Mouse (Mus musculus) myocyte (in vitro differentiated cells): ENCODE results near the gene Kif22. TPM values are rescaled to one million over a fixed set of nuclear protein-coding genes. Genes with fewer than 3 reads are reported as not detected.

Experiments used
- H3K27me3 ChIP-seq: one replicate; pipeline ENCODE4 v1.6.1; 2011; ENCODE audit not compliant: control insufficient read depth, insufficient read depth, insufficient read length
- H3K36me3 ChIP-seq: one replicate; pipeline ENCODE4 v1.6.1; 2011; ENCODE audit not compliant: control insufficient read depth, insufficient read depth
- H3K4me2 ChIP-seq: one replicate; pipeline ENCODE4 v1.6.1; 2011; ENCODE audit warnings: low read depth, control low read depth
- H3K4me3 ChIP-seq: one replicate; pipeline ENCODE4 v1.5.1; 2011; ENCODE audit warnings: mild to moderate bottlenecking, control low read depth, moderate library complexity
- H3K79me2 ChIP-seq: one replicate; pipeline ENCODE4 v1.6.1; 2011; ENCODE audit not compliant: control insufficient read depth, insufficient read depth
- H3ac ChIP-seq: one replicate; pipeline ENCODE4 v1.6.1; 2011; ENCODE audit not compliant: control insufficient read depth, insufficient read length
- CEBPB ChIP-seq: IDR thresholded peaks from 2 replicates; pipeline ENCODE4 v1.6.1; 2011; ENCODE audit warnings: mild to moderate bottlenecking, moderate library complexity; ENCODE audit not compliant: poor library complexity, insufficient read depth, severe bottlenecking
- E2F4 ChIP-seq: IDR thresholded peaks from one replicate; pipeline ENCODE4 v1.6.1; 2011; ENCODE audit warnings: mild to moderate bottlenecking, control low read depth, moderate library complexity; ENCODE audit not compliant: insufficient read depth
- MAX ChIP-seq: IDR thresholded peaks from one replicate; pipeline ENCODE4 v1.6.1; 2011; ENCODE audit warnings: low read depth, mild to moderate bottlenecking, control low read depth
- MYOD1 ChIP-seq, 3 experiments: IDR thresholded peaks; one replicate each; pipeline ENCODE4 v1.6.1; 2011; ENCODE audit warnings: control low read depth in 2 of 3, low read depth in 2 of 3, mild to moderate bottlenecking in 2 of 3, moderate library complexity in 1 of 3; ENCODE audit not compliant: insufficient read length in 2 of 3, control insufficient read depth in 1 of 3
- MYOG ChIP-seq, 3 experiments: IDR thresholded peaks; one replicate each; pipeline ENCODE4 v1.6.1; 2011; ENCODE audit warnings: control low read depth in 2 of 3, low read depth in 2 of 3, mild to moderate bottlenecking in 2 of 3; ENCODE audit not compliant: insufficient read length in 2 of 3, control insufficient read depth in 1 of 3, insufficient read depth in 1 of 3
- POLR2A ChIP-seq: IDR thresholded peaks from one replicate; pipeline ENCODE4 v1.6.1; 2011; ENCODE audit warnings: low read depth, mild to moderate bottlenecking, control low read depth, moderate library complexity; ENCODE audit not compliant: insufficient read length
- POLR2AphosphoS2 ChIP-seq: IDR thresholded peaks from one replicate; pipeline ENCODE4 v1.6.1; 2011; ENCODE audit warnings: low read depth, control low read depth; ENCODE audit not compliant: insufficient read length
- REST ChIP-seq: IDR thresholded peaks from one replicate; pipeline ENCODE4 v1.6.1; 2011; ENCODE audit warnings: mild to moderate bottlenecking, control low read depth, moderate library complexity; ENCODE audit not compliant: insufficient read depth, insufficient read length
- SRF ChIP-seq: IDR thresholded peaks from one replicate; pipeline ENCODE4 v1.6.1; 2011; ENCODE audit warnings: low read depth; ENCODE audit not compliant: control insufficient read depth, insufficient read length
- TCF12 ChIP-seq: IDR thresholded peaks from one replicate; pipeline ENCODE4 v1.6.1; 2011; ENCODE audit warnings: mild to moderate bottlenecking, control low read depth; ENCODE audit not compliant: poor library complexity, insufficient read depth, severe bottlenecking
- TCF3 ChIP-seq: IDR thresholded peaks from one replicate; pipeline ENCODE4 v1.6.1; 2011; ENCODE audit warnings: low read depth, control low read depth; ENCODE audit not compliant: insufficient read length
- USF1 ChIP-seq: IDR thresholded peaks from one replicate; pipeline ENCODE4 v1.6.1; 2011; ENCODE audit warnings: low read depth, mild to moderate bottlenecking, control low read depth, moderate library complexity
- polyA plus RNA-seq: library from polyadenylated mRNA; unstranded; fragments of >200 nt; fragmentation: generic; extraction: Trizol; gene quantifications from one replicate; pipeline ENCODE4 v1.2.1, GENCODE M21; 2012; ENCODE audit warnings: missing spikeins

Gene Kif22
- polyA plus RNA-seq, 1 experiment, result 29.9 TPM

DNA sequence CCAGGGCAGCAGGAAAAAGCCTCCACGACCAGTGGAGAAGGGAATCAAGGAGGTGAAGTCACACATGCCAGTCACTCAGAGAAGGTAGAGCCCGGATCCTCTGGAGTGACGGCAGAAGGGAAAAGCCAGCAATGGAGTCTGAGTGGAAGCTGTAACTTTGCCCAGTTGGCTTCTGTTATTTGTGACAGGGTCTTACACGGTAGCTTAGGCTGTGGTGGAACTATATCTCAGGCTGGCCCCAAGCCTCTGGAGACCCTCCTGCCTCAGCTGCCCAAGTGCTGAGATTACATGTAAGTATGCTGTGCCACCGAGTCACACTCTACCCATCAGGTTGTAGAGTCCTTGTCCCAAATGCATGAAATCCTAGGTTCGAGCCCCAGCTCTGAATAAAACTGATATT lies 28.9 kb downstream of the Kif22 start:
- TF ChIP-seq CEBPB (no peak), E2F4 (no peak), MYOG (IDR thresholded peaks at IDR 0.05; ENCODE audit: control insufficient read depth in 1 of 3, insufficient read depth in 1 of 3, insufficient read length in 2 of 3, low read depth in 2 of 3) (no peak), MAX (no peak), POLR2AphosphoS2 (no peak), TCF3 (no peak), SRF (no peak)
- Histone ChIP-seq H3K4me3 (peak overlapping the region; percentile 54), H3K4me2 (peak overlapping the region; percentile 86), H3K27me3 (no peaks in the 10 kb centered on the region), H3K36me3 (no peaks in the 10 kb centered on the region), H3K79me2 (peaks cover 40% of the 10 kb centered on the region), H3ac (no peak overlapping the region)

DNA sequence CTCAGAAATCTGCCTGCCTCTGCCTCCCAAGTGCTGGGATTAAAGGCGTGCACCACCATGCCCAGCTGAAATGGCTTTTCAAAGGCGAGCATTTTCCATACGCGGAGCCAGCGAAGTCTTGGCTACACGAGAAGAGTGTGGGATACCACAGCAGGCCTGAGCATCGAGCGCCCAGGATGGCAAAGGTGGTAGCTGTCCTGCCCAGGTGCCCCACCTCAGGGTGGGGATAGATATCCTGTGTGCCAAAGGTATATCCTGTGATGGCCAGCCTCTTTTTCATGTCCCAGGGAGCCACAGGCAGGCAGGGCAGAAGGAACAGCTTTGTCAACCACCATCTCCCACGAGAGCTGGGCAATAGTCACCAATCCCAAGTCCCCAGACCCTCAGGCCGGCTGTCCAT lies 29.4 kb downstream of the Kif22 start:
- peak overlapping the region; percentile 54 for H3K4me3 ChIP-seq
- TF ChIP-seq POLR2A (no peak), SRF (no peak), MYOG (IDR thresholded peaks at IDR 0.05; ENCODE audit: control insufficient read depth in 1 of 3, insufficient read depth in 1 of 3, insufficient read length in 2 of 3, low read depth in 2 of 3) (no peak), MYOD1 (IDR thresholded peaks at IDR 0.05; ENCODE audit: control insufficient read depth in 1 of 3, insufficient read length in 2 of 3, low read depth in 2 of 3) (no peak), MAX (no peak), E2F4 (no peak), REST (no peak), CEBPB (no peak), USF1 (no peak), TCF3 (no peak), POLR2AphosphoS2 (no peak), TCF12 (no peak)
- peaks cover 40% of the 10 kb centered on the region for H3K79me2 ChIP-seq
- H3K27me3 ChIP-seq, result no peaks in the 10 kb centered on the region
- no peak overlapping the region for H3ac ChIP-seq
- H3K4me2 ChIP-seq, result peak overlapping the region; percentile 86
- H3K36me3 ChIP-seq, result no peaks in the 10 kb centered on the region

DNA sequence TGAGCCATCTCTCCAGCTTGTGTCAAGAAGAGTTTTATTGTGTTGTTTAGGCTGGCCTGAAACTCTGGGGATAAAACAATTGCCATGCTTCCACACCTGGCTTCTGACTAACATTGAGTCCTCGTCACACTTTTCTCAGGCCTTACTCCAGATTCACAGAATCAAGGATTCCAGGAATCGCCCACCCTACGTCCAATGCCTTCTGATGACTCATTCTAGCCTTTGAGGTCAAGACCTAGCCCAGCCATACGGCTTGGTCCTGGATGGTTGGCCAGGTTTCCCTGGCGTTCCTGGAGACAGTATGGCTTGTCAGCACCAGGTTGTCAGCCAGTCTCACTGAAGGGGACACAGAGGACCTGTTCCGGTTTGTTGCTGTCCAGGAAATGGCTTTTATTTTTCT lies 29.9 kb downstream of the Kif22 start:
- Histone ChIP-seq H3K79me2 (peaks cover 44% of the 10 kb centered on the region), H3ac (no peak overlapping the region), H3K4me2 (no peak overlapping the region), H3K4me3 (no peak overlapping the region), H3K27me3 (no peaks in the 10 kb centered on the region), H3K36me3 (no peaks in the 10 kb centered on the region)
- TF ChIP-seq POLR2AphosphoS2 (no peak), TCF12 (no peak), CEBPB (no peak), MYOG (IDR thresholded peaks at IDR 0.05; ENCODE audit: control insufficient read depth in 1 of 3, insufficient read depth in 1 of 3, insufficient read length in 2 of 3, low read depth in 2 of 3) (no peak), SRF (no peak), MYOD1 (IDR thresholded peaks at IDR 0.05; ENCODE audit: control insufficient read depth in 1 of 3, insufficient read length in 2 of 3, low read depth in 2 of 3) (no peak), POLR2A (no peak), REST (no peak), USF1 (no peak)

DNA sequence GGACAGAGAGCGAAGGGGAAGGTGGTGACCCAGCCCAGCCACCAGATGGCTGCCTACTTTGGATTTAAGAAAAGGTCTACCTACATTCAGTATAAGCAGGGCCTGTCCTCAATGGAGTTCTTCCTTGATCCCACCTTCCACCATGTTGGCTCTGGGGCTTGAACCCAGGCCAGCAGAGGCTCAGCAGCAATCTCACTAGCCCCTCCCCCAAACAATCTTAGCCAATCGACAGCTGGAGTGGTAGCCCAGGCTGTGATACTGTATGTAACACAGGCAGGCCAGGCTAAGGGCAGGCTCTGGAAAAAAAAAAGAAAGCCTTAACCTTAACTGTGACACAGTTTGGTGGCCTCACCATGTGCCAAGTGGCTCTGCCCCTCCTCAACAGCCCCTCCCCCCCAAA lies 30.6 kb downstream of the Kif22 start:
- Histone ChIP-seq H3K4me3 (no peak overlapping the region), H3K79me2 (peaks cover 44% of the 10 kb centered on the region), H3K27me3 (no peaks in the 10 kb centered on the region), H3ac (no peak overlapping the region), H3K36me3 (no peaks in the 10 kb centered on the region), H3K4me2 (no peak overlapping the region)
- TF ChIP-seq REST (no peak), MAX (no peak), CEBPB (no peak), TCF12 (no peak), E2F4 (no peak), USF1 (no peak), MYOG (IDR thresholded peaks at IDR 0.05; ENCODE audit: control insufficient read depth in 1 of 3, insufficient read depth in 1 of 3, insufficient read length in 2 of 3, low read depth in 2 of 3) (no peak), SRF (no peak), POLR2A (no peak)

DNA sequence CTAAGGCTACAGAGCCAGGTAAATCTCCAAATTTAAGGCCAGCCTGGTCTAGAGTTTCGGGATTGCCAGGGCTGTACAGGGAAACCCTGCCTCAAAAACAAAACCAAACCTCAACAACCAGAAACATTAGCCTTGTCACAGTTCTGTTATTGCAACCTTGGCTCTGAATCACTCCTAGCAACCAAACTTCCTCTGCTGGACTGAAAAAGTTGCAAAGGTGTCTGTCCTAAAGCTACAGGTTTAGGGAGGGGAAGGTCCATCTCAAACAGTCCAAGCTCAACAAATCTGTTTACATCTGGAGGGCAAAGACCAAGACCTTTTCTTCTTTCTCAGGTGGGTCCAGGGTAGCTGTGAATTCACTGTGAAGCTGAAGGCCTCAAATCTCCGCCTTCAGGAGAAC lies 31.2 kb downstream of the Kif22 start:
- H3K27me3 ChIP-seq, result no peaks in the 10 kb centered on the region
- no peak overlapping the region for H3K4me2 ChIP-seq
- H3K79me2 ChIP-seq, result peaks cover 44% of the 10 kb centered on the region
- no peak overlapping the region for H3ac ChIP-seq
- TF ChIP-seq POLR2A (no peak), MAX (no peak)
- H3K36me3 ChIP-seq, result no peaks in the 10 kb centered on the region
- H3K4me3 ChIP-seq, result no peak overlapping the region

DNA sequence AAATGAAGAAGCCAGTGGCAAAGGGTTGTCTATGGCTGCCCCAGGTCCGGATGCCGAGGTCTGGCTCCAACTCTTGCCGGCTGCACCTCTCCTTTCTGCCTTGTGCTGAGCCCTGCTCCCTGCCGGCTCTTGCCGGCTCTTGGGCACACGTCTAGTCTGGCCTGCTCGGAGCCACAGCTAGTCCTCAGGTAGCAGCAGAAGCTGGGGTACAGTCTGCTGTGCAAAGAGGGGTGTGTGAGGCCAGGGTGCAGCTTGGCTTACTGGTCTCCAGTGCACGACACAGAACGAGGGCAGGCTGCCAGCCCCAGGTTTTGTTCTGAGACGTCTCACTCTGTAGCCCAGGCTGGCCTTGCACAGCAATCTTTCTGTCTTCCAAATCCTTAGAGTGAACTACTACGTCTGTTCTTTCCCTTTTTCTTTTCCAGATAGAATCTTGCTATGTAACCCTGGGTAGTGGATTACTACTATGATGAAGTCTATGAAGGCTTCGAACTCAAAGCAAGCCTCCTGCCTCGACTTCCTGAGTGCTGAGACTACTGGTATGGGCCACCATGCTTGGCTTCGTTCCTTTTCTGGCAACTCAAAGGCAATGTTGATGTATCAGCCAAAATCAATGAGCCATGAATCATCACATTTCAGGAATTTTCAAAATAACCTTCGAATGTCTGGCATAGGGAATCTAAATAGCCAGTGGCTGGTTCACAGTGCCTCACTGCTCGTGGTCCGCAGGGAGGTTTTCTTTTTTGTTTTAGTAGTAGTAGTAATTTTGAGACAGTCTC lies 32.8 kb downstream of the Kif22 start:
- no peak for TF ChIP-seq MYOD1 (IDR thresholded peaks at IDR 0.05; ENCODE audit: control insufficient read depth in 1 of 3, insufficient read length in 2 of 3, low read depth in 2 of 3)
- peak; percentile 6 for TF ChIP-seq POLR2AphosphoS2
- TF ChIP-seq E2F4, result no peak
- peak; percentile 4 for TF ChIP-seq POLR2A
- no peak overlapping the region for H3K4me3 ChIP-seq
- H3ac ChIP-seq, result peak overlapping the region; percentile 20
- H3K36me3 ChIP-seq, result no peaks in the 10 kb centered on the region
- peak overlapping the region; percentile 69 for H3K4me2 ChIP-seq
- H3K79me2 ChIP-seq, result peaks cover 35% of the 10 kb centered on the region
- no peaks in the 10 kb centered on the region for H3K27me3 ChIP-seq
